Mouse (Mus musculus): ENCODE results near the gene Mafg. TPM values are rescaled to one million over a fixed set of nuclear protein-coding genes. Genes with fewer than 3 reads are reported as not detected.

Mafg gene
- polyA plus RNA-seq, 1 experiment from 2014 or later: 32.6 TPM

DNA sequence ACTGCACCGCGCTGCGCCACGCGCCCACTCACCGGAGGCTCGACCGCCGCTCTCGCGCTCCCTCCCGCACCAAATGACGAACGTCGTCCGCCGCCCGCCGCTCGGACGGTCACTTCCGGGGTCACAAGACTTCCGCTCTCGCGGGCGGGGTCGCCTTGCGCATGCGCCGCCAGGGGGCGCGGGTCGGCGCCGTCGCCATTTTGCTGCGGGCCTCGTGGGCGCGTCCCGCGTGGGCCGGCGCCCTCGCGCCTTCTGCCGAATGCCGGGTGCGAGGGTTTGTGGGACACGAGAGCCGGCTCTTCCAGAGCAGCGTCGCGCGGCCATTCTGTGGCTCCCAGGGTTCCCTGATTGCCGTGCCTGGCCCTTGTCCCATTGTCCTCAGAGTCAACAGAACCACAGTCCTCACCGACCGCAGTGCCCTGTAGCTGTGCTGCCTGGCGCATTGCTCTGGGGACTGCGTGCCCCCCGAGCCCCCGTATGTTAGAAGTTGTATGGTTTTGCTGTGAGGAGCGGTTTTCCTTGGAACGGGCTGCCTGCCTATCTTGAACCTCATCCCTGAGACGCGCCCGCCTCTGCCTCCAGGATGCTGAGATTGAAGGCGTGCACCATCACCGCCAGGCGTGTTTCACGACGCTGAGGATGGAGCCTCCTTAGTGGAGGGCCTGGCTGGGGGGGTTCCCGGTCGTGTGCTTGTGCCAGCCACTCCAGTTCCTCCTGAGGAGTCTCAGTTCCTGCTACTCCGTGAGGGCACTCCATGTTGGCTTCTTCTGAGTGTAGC lies 51.7 kb downstream of the Mafg start, which contains the start of gene Arhgdia:
Arhgdia (minus strand) TSS at position 135 of the 778 bp plus-strand sequence.
- H3K4me2 ChIP-seq: peak within 1 kb of the TSS; percentile 94
- peak within 1 kb of the TSS; percentile 95 for H3K27ac ChIP-seq (ENCODE audit: low read depth, low read length)
- peak; percentile 87 for DNase-seq (ENCODE audit: low spot score)
- WGBS: 3% methylated on average over 75 of the region's 75 CpGs
- peaks cover 54% of the 10 kb centered on the region for H3K36me3 ChIP-seq (ENCODE audit: control insufficient read depth, insufficient read depth, low read length)
- ATAC-seq (replicated peaks; ENCODE audit: low FRiP score): peak; percentile 60
- peaks cover 4% of the 10 kb centered on the region for H3K9me3 ChIP-seq (ENCODE audit: control insufficient read depth, low read length)
- peaks cover 29% of the 10 kb centered on the region for H3K4me1 ChIP-seq (replicated peaks; ENCODE audit: control insufficient read depth, insufficient read depth, low read length)
- no peaks in the 10 kb centered on the region for H3K27me3 ChIP-seq (replicated peaks; ENCODE audit: control insufficient read depth, insufficient read depth, low read length)
- peak within 1 kb of the TSS; percentile 96 for H3K9ac ChIP-seq (ENCODE audit: low read depth, low read length)
- H3K4me3 ChIP-seq (ENCODE audit: low read depth, low read length): peak within 1 kb of the TSS; percentile 98

DNA sequence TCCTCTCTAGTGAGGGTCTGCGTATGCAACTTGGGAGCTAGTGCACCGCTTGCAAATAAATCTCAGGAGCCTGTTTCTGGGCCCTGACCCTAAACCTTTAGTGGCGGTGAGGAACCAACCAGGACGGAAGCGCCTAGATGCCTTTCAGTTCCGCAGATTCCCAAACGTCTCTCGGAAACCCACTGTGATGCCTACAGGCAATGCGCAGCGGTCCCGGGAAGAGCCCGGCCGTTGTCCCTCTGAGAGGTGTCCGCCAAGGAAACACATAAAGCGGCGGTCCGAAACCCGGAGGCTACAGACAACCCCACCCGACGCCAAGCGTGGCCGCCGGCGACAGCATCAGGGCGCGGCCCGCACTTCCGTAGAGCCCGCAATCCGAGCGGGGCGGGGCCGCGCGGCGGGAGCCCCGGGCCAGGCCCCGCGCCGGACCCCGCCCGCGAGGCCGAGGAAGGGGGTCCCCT lies 52.5 kb downstream of the Mafg start:
- peak overlapping the region; percentile 94 for H3K4me2 ChIP-seq
- peak overlapping the region; percentile 95 for H3K27ac ChIP-seq (ENCODE audit: low read depth, low read length)
- peaks cover 29% of the 10 kb centered on the region for H3K4me1 ChIP-seq (replicated peaks; ENCODE audit: control insufficient read depth, insufficient read depth, low read length)
- H3K9me3 ChIP-seq (ENCODE audit: control insufficient read depth, low read length): peaks cover 4% of the 10 kb centered on the region
- peaks cover 46% of the 10 kb centered on the region for H3K36me3 ChIP-seq (ENCODE audit: control insufficient read depth, insufficient read depth, low read length)
- ATAC-seq (replicated peaks; ENCODE audit: low FRiP score) (peak; percentile 59; the same call in 1 of the 2 replicates), DNase-seq (ENCODE audit: low spot score) (peak; percentile 52)
- peak overlapping the region; percentile 96 for H3K9ac ChIP-seq (ENCODE audit: low read depth, low read length)
- 0% methylated on average over 38 of the region's 44 CpGs for WGBS
- H3K27me3 ChIP-seq (replicated peaks; ENCODE audit: control insufficient read depth, insufficient read depth, low read length): no peaks in the 10 kb centered on the region
- peak overlapping the region; percentile 98 for H3K4me3 ChIP-seq (ENCODE audit: low read depth, low read length)

- Histone ChIP-seq H3K36me3 (ENCODE audit: control insufficient read depth, insufficient read depth, low read length) (peaks cover 40% of the 10 kb centered on the region), H3K27me3 (replicated peaks; ENCODE audit: control insufficient read depth, insufficient read depth, low read length) (no peaks in the 10 kb centered on the region), H3K4me1 (replicated peaks; ENCODE audit: control insufficient read depth, insufficient read depth, low read length) (peaks cover 29% of the 10 kb centered on the region), H3K27ac (ENCODE audit: low read depth, low read length) (peak overlapping the region; percentile 95), H3K9ac (ENCODE audit: low read depth, low read length) (peak overlapping the region; percentile 96), H3K4me3 (ENCODE audit: low read depth, low read length) (peak overlapping the region; percentile 98), H3K9me3 (ENCODE audit: control insufficient read depth, low read length) (peaks cover 4% of the 10 kb centered on the region), H3K4me2 (peak overlapping the region; percentile 94)
- no peak for ATAC-seq (replicated peaks; ENCODE audit: low FRiP score)
- DNase-seq (ENCODE audit: low spot score): no peak
- WGBS: 49% methylated on average over 7 of the region's 7 CpGs
Observed at GRCm38 (mm10) chr11:120580190-120580589, 53.2 kb downstream of the Mafg start.

DNA sequence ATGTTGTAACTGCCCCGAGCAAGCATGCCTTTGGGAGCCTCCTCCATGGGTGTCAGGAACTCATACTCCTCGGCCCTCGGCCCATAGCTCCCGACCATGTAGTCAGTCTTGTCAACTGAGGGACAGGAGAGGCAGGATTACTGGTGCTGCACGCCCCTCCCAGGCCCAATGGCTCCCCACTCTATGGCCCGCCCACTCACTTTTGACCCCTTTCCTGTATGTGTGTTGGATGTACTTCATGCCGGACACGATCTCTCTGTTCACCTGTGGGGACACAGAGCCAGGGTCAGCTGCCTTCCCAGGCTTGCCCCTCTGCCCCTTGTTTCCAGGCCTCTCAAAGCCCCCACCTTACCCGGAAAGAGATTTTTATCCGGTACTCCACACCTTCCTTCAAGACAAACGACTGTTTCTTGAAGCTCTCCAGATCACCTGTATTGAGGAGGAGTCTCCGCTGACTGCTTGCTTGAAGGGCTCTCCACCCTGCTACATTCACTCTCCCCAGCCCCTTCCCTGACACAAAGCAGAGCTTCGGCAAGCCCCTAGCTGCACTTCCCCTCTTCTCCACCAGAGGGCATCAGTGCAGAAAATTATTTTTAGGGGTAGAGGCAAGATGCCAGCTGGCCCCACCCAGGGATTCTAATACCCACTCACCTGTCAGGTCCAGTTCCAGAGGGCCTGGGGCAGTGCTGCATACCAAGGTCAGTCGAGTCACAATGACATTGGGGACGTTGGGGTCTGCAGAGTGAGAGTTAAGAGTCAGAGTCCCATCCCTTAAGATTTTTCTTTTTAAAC lies 53.9 kb downstream of the Mafg start:
- peaks cover 36% of the 10 kb centered on the region for H3K36me3 ChIP-seq (ENCODE audit: control insufficient read depth, insufficient read depth, low read length)
- H3K4me2 ChIP-seq: peak overlapping the region; percentile 94
- peaks cover 35% of the 10 kb centered on the region for H3K4me1 ChIP-seq (replicated peaks; ENCODE audit: control insufficient read depth, insufficient read depth, low read length)
- no peak for ATAC-seq (replicated peaks; ENCODE audit: low FRiP score)
- no peak overlapping the region; the same call in 1 of the 2 replicates for H3K27ac ChIP-seq (ENCODE audit: low read depth, low read length)
- H3K4me3 ChIP-seq (ENCODE audit: low read depth, low read length): peak overlapping the region; percentile 98
- 59% methylated on average over 15 of the region's 15 CpGs for WGBS
- peaks cover 4% of the 10 kb centered on the region for H3K9me3 ChIP-seq (ENCODE audit: control insufficient read depth, low read length)
- no peaks in the 10 kb centered on the region for H3K27me3 ChIP-seq (replicated peaks; ENCODE audit: control insufficient read depth, insufficient read depth, low read length)
- H3K9ac ChIP-seq (ENCODE audit: low read depth, low read length): peak overlapping the region; percentile 96
- DNase-seq (ENCODE audit: low spot score): peak; percentile 84

GRCm38 (mm10) chr11:120578694-120579243 lies 54.6 kb downstream of the Mafg start:
- H3K27ac ChIP-seq (ENCODE audit: low read depth, low read length): no peak overlapping the region; the same call in 1 of the 2 replicates
- WGBS: 75% methylated on average over 11 of the region's 11 CpGs
- H3K4me2 ChIP-seq: no peak overlapping the region
- DNase-seq (ENCODE audit: low spot score): no peak
- H3K9me3 ChIP-seq (ENCODE audit: control insufficient read depth, low read length): peaks cover 1% of the 10 kb centered on the region
- ATAC-seq (replicated peaks; ENCODE audit: low FRiP score): no peak
- peaks cover 31% of the 10 kb centered on the region for H3K36me3 ChIP-seq (ENCODE audit: control insufficient read depth, insufficient read depth, low read length)
- peaks cover 40% of the 10 kb centered on the region for H3K4me1 ChIP-seq (replicated peaks; ENCODE audit: control insufficient read depth, insufficient read depth, low read length)
- no peak overlapping the region; the same call in 1 of the 2 replicates for H3K4me3 ChIP-seq (ENCODE audit: low read depth, low read length)
- no peak overlapping the region for H3K9ac ChIP-seq (ENCODE audit: low read depth, low read length)
- no peaks in the 10 kb centered on the region for H3K27me3 ChIP-seq (replicated peaks; ENCODE audit: control insufficient read depth, insufficient read depth, low read length)

- no peak for DNase-seq (ENCODE audit: low spot score)
- H3K4me1 ChIP-seq (replicated peaks; ENCODE audit: control insufficient read depth, insufficient read depth, low read length): peaks cover 40% of the 10 kb centered on the region
Observed at GRCm38 (mm10) chr11:120578024-120578693, 55.2 kb downstream of the Mafg start.

DNA sequence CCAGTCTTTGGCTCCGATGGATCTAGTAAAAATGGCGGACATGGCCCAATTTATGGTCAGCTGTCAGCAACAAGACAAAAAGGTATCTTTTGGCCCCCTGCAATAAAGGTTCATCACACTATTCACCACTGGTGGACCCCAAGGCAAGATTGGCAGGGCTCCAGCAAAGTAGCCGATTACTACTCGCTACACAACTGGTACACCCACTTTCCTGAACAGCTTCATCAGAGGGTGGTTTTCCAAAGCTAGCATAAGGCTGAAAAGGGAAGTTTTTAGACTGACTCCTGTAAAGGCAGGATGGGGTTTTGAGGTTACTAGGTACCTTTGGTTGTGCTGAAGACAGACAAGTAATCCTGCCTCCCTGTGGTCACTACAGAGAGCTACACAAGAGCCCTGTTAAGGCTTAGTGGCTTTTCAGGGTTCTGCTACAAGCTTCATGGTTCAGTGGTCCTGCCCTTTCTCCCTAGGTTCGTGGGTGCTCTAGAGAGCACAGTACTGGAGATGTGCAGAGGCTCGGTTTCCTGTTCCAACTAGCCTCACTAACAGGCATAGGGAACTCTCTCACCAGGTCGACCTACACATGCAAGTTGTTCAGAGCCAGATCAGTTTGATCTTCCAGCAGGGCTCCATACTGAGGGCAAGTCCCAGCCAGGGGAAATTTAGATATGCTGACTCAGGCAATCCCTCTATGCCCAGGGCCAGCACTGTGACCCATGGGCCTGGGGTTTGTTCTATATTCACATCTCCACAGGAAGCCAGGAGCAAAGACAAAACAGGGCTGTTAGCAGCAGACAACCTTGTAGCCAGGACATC lies 56.0 kb downstream of the Mafg start:
- H3K9me3 ChIP-seq (ENCODE audit: control insufficient read depth, low read length): no peaks in the 10 kb centered on the region
- WGBS: 83% methylated on average over 7 of the region's 7 CpGs
- ATAC-seq (replicated peaks; ENCODE audit: low FRiP score) (no peak), DNase-seq (ENCODE audit: low spot score) (no peak)
- no peak overlapping the region for H3K4me2 ChIP-seq
- H3K36me3 ChIP-seq (ENCODE audit: control insufficient read depth, insufficient read depth, low read length): peaks cover 29% of the 10 kb centered on the region
- no peaks in the 10 kb centered on the region for H3K27me3 ChIP-seq (replicated peaks; ENCODE audit: control insufficient read depth, insufficient read depth, low read length)
- H3K9ac ChIP-seq (ENCODE audit: low read depth, low read length): no peak overlapping the region
- H3K4me1 ChIP-seq (replicated peaks; ENCODE audit: control insufficient read depth, insufficient read depth, low read length): peaks cover 38% of the 10 kb centered on the region
- peak overlapping the region; percentile 68 for H3K27ac ChIP-seq (ENCODE audit: low read depth, low read length)
- no peak overlapping the region for H3K4me3 ChIP-seq (ENCODE audit: low read depth, low read length)

More at GRCm38 (mm10) chr11:120578024-120578693, 55.2 kb downstream of the Mafg start:
- Histone ChIP-seq H3K9me3 (ENCODE audit: control insufficient read depth, low read length) (no peaks in the 10 kb centered on the region), H3K27ac (ENCODE audit: low read depth, low read length) (peak overlapping the region; percentile 20; the same call in 1 of the 2 replicates), H3K4me2 (no peak overlapping the region), H3K9ac (ENCODE audit: low read depth, low read length) (no peak overlapping the region), H3K36me3 (ENCODE audit: control insufficient read depth, insufficient read depth, low read length) (peaks cover 29% of the 10 kb centered on the region), H3K27me3 (replicated peaks; ENCODE audit: control insufficient read depth, insufficient read depth, low read length) (no peaks in the 10 kb centered on the region), H3K4me3 (ENCODE audit: low read depth, low read length) (no peak overlapping the region)
- 86% methylated on average over 10 of the region's 10 CpGs for WGBS
- ATAC-seq (replicated peaks; ENCODE audit: low FRiP score): no peak
